Mouse (Mus musculus) splenic B cell, adult 2 months (primary cell): ENCODE results near the gene Plcl1.

Experiments
- DNase-seq: peaks from one replicate; pipeline ENCODE4 v3.0.0-alpha.2; 2011; ENCODE audit warnings: low read depth, low spot score
- H3K27me3 ChIP-seq: 2 replicates; pipeline ENCODE4 v1.6.1; 2012; ENCODE audit warnings: mild to moderate bottlenecking, low read length, moderate library complexity, mixed read lengths; ENCODE audit not compliant: control insufficient read depth, poor library complexity, insufficient read depth, severe bottlenecking
- H3K36me3 ChIP-seq: 2 replicates; pipeline ENCODE4 v1.6.1; 2012; ENCODE audit warnings: mild to moderate bottlenecking, low read length, moderate library complexity, mixed read lengths; ENCODE audit not compliant: control insufficient read depth, poor library complexity, insufficient read depth, severe bottlenecking

Plcl1 gene

GRCm38 (mm10) chr1:55704707-55705106 is 299.0 kb downstream of the Plcl1 start:
- no peaks in the 10 kb centered on the region for H3K36me3 ChIP-seq
- no peak for DNase-seq

GRCm38 (mm10) chr1:55705173-55705572 is 299.5 kb downstream of the Plcl1 start:
- no peak for DNase-seq
- Histone ChIP-seq H3K27me3 (no peaks in the 10 kb centered on the region), H3K36me3 (no peaks in the 10 kb centered on the region)

More at GRCm38 (mm10) chr1:55704707-55705106, 299.0 kb downstream of the Plcl1 start:
- H3K27me3 ChIP-seq: no peaks in the 10 kb centered on the region

GRCm38 (mm10) chr1:55705756-55706155 is 300.0 kb downstream of the Plcl1 start:
- DNase-seq: no peak
- Histone ChIP-seq H3K27me3 (no peaks in the 10 kb centered on the region), H3K36me3 (no peaks in the 10 kb centered on the region)

GRCm38 (mm10) chr1:55706933-55707332 is 301.2 kb downstream of the Plcl1 start:
- Histone ChIP-seq H3K36me3 (no peaks in the 10 kb centered on the region), H3K27me3 (no peaks in the 10 kb centered on the region)
- DNase-seq: no peak

GRCm38 (mm10) chr1:55717283-55717803 is 311.6 kb downstream of the Plcl1 start:
- no peak for DNase-seq
- no peaks in the 10 kb centered on the region for H3K27me3 ChIP-seq
- H3K36me3 ChIP-seq: no peaks in the 10 kb centered on the region

GRCm38 (mm10) chr1:55725428-55725827 is 319.7 kb downstream of the Plcl1 start:
- DNase-seq: no peak
- no peaks in the 10 kb centered on the region for H3K27me3 ChIP-seq
- H3K36me3 ChIP-seq: no peaks in the 10 kb centered on the region

GRCm38 (mm10) chr1:55729332-55729731 is 323.6 kb downstream of the Plcl1 start:
- no peak for DNase-seq
- Histone ChIP-seq H3K27me3 (no peaks in the 10 kb centered on the region), H3K36me3 (no peaks in the 10 kb centered on the region)

- no peak for DNase-seq
- Histone ChIP-seq H3K36me3 (no peaks in the 10 kb centered on the region), H3K27me3 (no peaks in the 10 kb centered on the region)
Observed at GRCm38 (mm10) chr1:55732951-55733350, 327.2 kb downstream of the Plcl1 start.

GRCm38 (mm10) chr1:55736054-55736740 is 330.5 kb downstream of the Plcl1 start:
- H3K27me3 ChIP-seq: no peaks in the 10 kb centered on the region
- peak; percentile 66 for DNase-seq
- no peaks in the 10 kb centered on the region for H3K36me3 ChIP-seq

- Histone ChIP-seq H3K27me3 (no peaks in the 10 kb centered on the region), H3K36me3 (no peaks in the 10 kb centered on the region)
- no peak for DNase-seq
Observed at GRCm38 (mm10) chr1:55736762-55737288, 331.1 kb downstream of the Plcl1 start.

GRCm38 (mm10) chr1:55738746-55739365 is 333.1 kb downstream of the Plcl1 start:
- H3K27me3 ChIP-seq: no peaks in the 10 kb centered on the region
- DNase-seq: peak; percentile 79
- no peaks in the 10 kb centered on the region for H3K36me3 ChIP-seq

- no peaks in the 10 kb centered on the region for H3K27me3 ChIP-seq
- H3K36me3 ChIP-seq: no peaks in the 10 kb centered on the region
- DNase-seq: no peak
Observed at GRCm38 (mm10) chr1:55741885-55742284, 336.2 kb downstream of the Plcl1 start.

GRCm38 (mm10) chr1:55748516-55748915 is 342.8 kb downstream of the Plcl1 start:
- no peaks in the 10 kb centered on the region; the same call in 1 of the 2 replicates for H3K36me3 ChIP-seq
- DNase-seq: no peak

GRCm38 (mm10) chr1:55749770-55750169 is 344.0 kb downstream of the Plcl1 start:
- H3K36me3 ChIP-seq: no peaks in the 10 kb centered on the region; the same call in 1 of the 2 replicates
- no peak for DNase-seq
- no peaks in the 10 kb centered on the region for H3K27me3 ChIP-seq

More at GRCm38 (mm10) chr1:55748516-55748915, 342.8 kb downstream of the Plcl1 start:
- H3K27me3 ChIP-seq: no peaks in the 10 kb centered on the region

GRCm38 (mm10) chr1:55755742-55756141 is 350.0 kb downstream of the Plcl1 start:
- Histone ChIP-seq H3K36me3 (no peaks in the 10 kb centered on the region), H3K27me3 (no peaks in the 10 kb centered on the region)
- peak; percentile 80 for DNase-seq
